Comparison of ENCODE assay signal across 12 mouse cellular contexts in genomic region chr7:75568883-75569282, GRCm38 (mm10).
DNase-seq lines count a peak whose midpoint lies in the region; ATAC-seq and TF ChIP-seq lines count a peak whose summit lies in the region.
"Had no signal": no experiment of that assay in that cellular context is flagged by ENCODE, and none has a peak within 500 bp of the region (broad histone marks: within the 10 kb centered on the region; RNA-seq: fewer than 3 reads in every experiment).

No protein-coding gene starts in this region.

- no peak for ATAC-seq in intestine, postnatal 0 days
- ATAC-seq in intestine, embryonic 16.5 days = no peak
- ATAC-seq in midbrain, embryonic 14.5 days (ENCODE audit: low FRiP score, low TSS enrichment) = no peak
- no peak for ATAC-seq in midbrain, embryonic 11.5 days (ENCODE audit: low FRiP score)
- ATAC-seq: midbrain, embryonic 13.5 days had no signal

- DNase-seq in midbrain, embryonic 14.5 days = peak; percentile 33
- no peak for DNase-seq in midbrain, embryonic 11.5 days (ENCODE audit: low spot score, missing footprints)
- DNase-seq in MN1 (ENCODE audit: low spot score) = peak; percentile 25
- DNase-seq in naive thymus-derived CD4-positive, alpha-beta T cell, adult 2 months (ENCODE audit: low read depth) = peak; percentile 71
- no peak for DNase-seq in cerebellum, adult 11-12 months
- no peak for DNase-seq in adrenal gland, postnatal 36 days
- DNase-seq: adrenal gland, postnatal 25 days; cerebellum, postnatal 25 days; heart, postnatal 10 days had no signal

- H3K27me3 ChIP-seq in intestine, postnatal 0 days (replicated peaks; ENCODE audit: control insufficient read depth, insufficient read depth, low read length) = no peaks in the 10 kb centered on the region
- H3K27me3 ChIP-seq in intestine, embryonic 16.5 days (replicated peaks; ENCODE audit: control insufficient read depth, insufficient read depth, low read length) = no peaks in the 10 kb centered on the region
- no peaks in the 10 kb centered on the region for H3K27me3 ChIP-seq in midbrain, embryonic 14.5 days (ENCODE audit: control insufficient read depth, insufficient read depth, low read length)
- H3K27me3 ChIP-seq in midbrain, embryonic 11.5 days (ENCODE audit: control insufficient read depth, insufficient read depth, low read length) = no peaks in the 10 kb centered on the region
- H3K27me3 ChIP-seq: midbrain, embryonic 13.5 days had no signal

- no peak overlapping the region for H3K27ac ChIP-seq in intestine, postnatal 0 days (ENCODE audit: low read depth, low read length)
- H3K27ac ChIP-seq in intestine, embryonic 16.5 days (ENCODE audit: low read length) = no peak overlapping the region
- no peak overlapping the region for H3K27ac ChIP-seq in midbrain, embryonic 14.5 days (replicated peaks; ENCODE audit: low read depth, low read length)
- H3K27ac ChIP-seq in midbrain, embryonic 11.5 days (ENCODE audit: low read depth, low read length) = no peak overlapping the region
- H3K27ac ChIP-seq: midbrain, embryonic 13.5 days had no signal

- no peaks in the 10 kb centered on the region for H3K4me1 ChIP-seq in intestine, postnatal 0 days (replicated peaks; ENCODE audit: control insufficient read depth, insufficient read depth, low read length)
- no peaks in the 10 kb centered on the region for H3K4me1 ChIP-seq in intestine, embryonic 16.5 days (ENCODE audit: control insufficient read depth, insufficient read depth, low read length)
- no peaks in the 10 kb centered on the region for H3K4me1 ChIP-seq in midbrain, embryonic 14.5 days (ENCODE audit: control insufficient read depth, insufficient read depth, low read length)
- H3K4me1 ChIP-seq in midbrain, embryonic 11.5 days (ENCODE audit: control insufficient read depth, insufficient read depth, low read length) = no peaks in the 10 kb centered on the region
- H3K4me1 ChIP-seq: midbrain, embryonic 13.5 days had no signal

- no peak overlapping the region for H3K4me2 ChIP-seq in intestine, postnatal 0 days (replicated peaks; ENCODE audit: low read depth)
- H3K4me2 ChIP-seq in intestine, embryonic 16.5 days (ENCODE audit: low read depth, low read length) = no peak overlapping the region
- H3K4me2 ChIP-seq in midbrain, embryonic 14.5 days (ENCODE audit: low read length) = no peak overlapping the region
- H3K4me2 ChIP-seq in midbrain, embryonic 11.5 days = no peak overlapping the region
- H3K4me2 ChIP-seq: midbrain, embryonic 13.5 days had no signal

- TF ChIP-seq CTCF in intestine, postnatal 0 days (IDR thresholded peaks at IDR 0.05; ENCODE audit: low read depth) = peak; percentile 60

- H3K36me3 ChIP-seq in intestine, postnatal 0 days (ENCODE audit: control insufficient read depth, insufficient read depth) = no peaks in the 10 kb centered on the region; the same call in 1 of the 2 replicates
- H3K36me3 ChIP-seq in intestine, embryonic 16.5 days (ENCODE audit: control insufficient read depth, insufficient read depth, low read length) = no peaks in the 10 kb centered on the region
- no peaks in the 10 kb centered on the region for H3K36me3 ChIP-seq in midbrain, embryonic 14.5 days (ENCODE audit: control insufficient read depth, insufficient read depth, low read length)
- H3K36me3 ChIP-seq in midbrain, embryonic 11.5 days (ENCODE audit: control insufficient read depth, insufficient read depth, low read length) = no peaks in the 10 kb centered on the region
- H3K36me3 ChIP-seq: midbrain, embryonic 13.5 days had no signal

- no peaks in the 10 kb centered on the region for H3K9me3 ChIP-seq in intestine, postnatal 0 days (ENCODE audit: control insufficient read depth)
- no peaks in the 10 kb centered on the region for H3K9me3 ChIP-seq in intestine, embryonic 16.5 days (ENCODE audit: control insufficient read depth, low read length)
- no peaks in the 10 kb centered on the region for H3K9me3 ChIP-seq in midbrain, embryonic 14.5 days (ENCODE audit: control insufficient read depth, low read length)
- no peaks in the 10 kb centered on the region for H3K9me3 ChIP-seq in midbrain, embryonic 11.5 days (ENCODE audit: control insufficient read depth, low read length)
- H3K9me3 ChIP-seq: midbrain, embryonic 13.5 days had no signal

- H3K4me3 ChIP-seq in intestine, postnatal 0 days (ENCODE audit: low read depth, low read length) = no peak overlapping the region
- H3K4me3 ChIP-seq in intestine, embryonic 16.5 days (ENCODE audit: low read length) = no peak overlapping the region
- H3K4me3 ChIP-seq in midbrain, embryonic 14.5 days (replicated peaks; ENCODE audit: low read depth, low read length) = no peak overlapping the region
- no peak overlapping the region for H3K4me3 ChIP-seq in midbrain, embryonic 11.5 days (ENCODE audit: low read depth, low read length)
- H3K4me3 ChIP-seq: midbrain, embryonic 13.5 days had no signal

- H3K9ac ChIP-seq in intestine, postnatal 0 days (ENCODE audit: low read depth, low read length) = no peak overlapping the region
- H3K9ac ChIP-seq in intestine, embryonic 16.5 days (ENCODE audit: low read depth, low read length) = no peak overlapping the region
- no peak overlapping the region for H3K9ac ChIP-seq in midbrain, embryonic 14.5 days (replicated peaks; ENCODE audit: low read length)
- no peak overlapping the region for H3K9ac ChIP-seq in midbrain, embryonic 11.5 days (ENCODE audit: low read length)
- H3K9ac ChIP-seq: midbrain, embryonic 13.5 days had no signal

Comparison
In these comparisons a context has a peak if more than half of its experiments do, and no peak if none do; other contexts are left out.
1. DNase-seq: peak in midbrain, embryonic 14.5 days (single experiment), MN1 (single experiment) and naive thymus-derived CD4-positive, alpha-beta T cell, adult 2 months (single experiment); none in midbrain, embryonic 11.5 days (single experiment), cerebellum, adult 11-12 months (single experiment) and adrenal gland, postnatal 36 days (0 of 2).